Mouse (Mus musculus) retina, postnatal 7 days (tissue): ENCODE measurements around the gene Slc16a9.
"Not testable (repeated sequence)": the region's sequence is repeated elsewhere in the genome, so short reads cannot be mapped to it uniquely, and the experiment has no call there.

Source experiments
- DNase-seq: peaks from one replicate; pipeline ENCODE4 v3.0.0-alpha.2; 2012; ENCODE audit warnings: low read depth, low spot score

Gene Slc16a9

GRCm38 (mm10) chr10:70244921-70245558 is at the start of gene Slc16a9:
TSS of gene Slc16a9 (plus strand) at chr10:70245100.
- DNase-seq, result peak; percentile 37

- no peak for DNase-seq
Measured at GRCm38 (mm10) chr10:70195279-70195678, 49.6 kb upstream of the Slc16a9 start.

GRCm38 (mm10) chr10:70195786-70196185 is 49.1 kb upstream of the Slc16a9 start:
- DNase-seq, result no peak

- no peak for DNase-seq
Measured at GRCm38 (mm10) chr10:70196666-70197065, 48.2 kb upstream of the Slc16a9 start.

GRCm38 (mm10) chr10:70197601-70198000 is 47.3 kb upstream of the Slc16a9 start:
- no peak for DNase-seq

GRCm38 (mm10) chr10:70198012-70198411 is 46.9 kb upstream of the Slc16a9 start:
- DNase-seq, result no peak

GRCm38 (mm10) chr10:70198951-70199463 is 45.9 kb upstream of the Slc16a9 start:
- DNase-seq, result no peak

GRCm38 (mm10) chr10:70199466-70200210 is 45.3 kb upstream of the Slc16a9 start:
- DNase-seq, result no peak

GRCm38 (mm10) chr10:70200889-70201500 is 43.9 kb upstream of the Slc16a9 start:
- no peak for DNase-seq

- no peak for DNase-seq
Measured at GRCm38 (mm10) chr10:70204505-70205399, 40.1 kb upstream of the Slc16a9 start, which contains the start of gene Mrln. TSS of gene Mrln (plus strand) at chr10:70204664.

- no peak for DNase-seq
Measured at GRCm38 (mm10) chr10:70211281-70211680, 33.6 kb upstream of the Slc16a9 start.

GRCm38 (mm10) chr10:70220971-70221370 is 23.9 kb upstream of the Slc16a9 start:
- DNase-seq, result no peak

- not testable (repeated sequence) for DNase-seq
Measured at GRCm38 (mm10) chr10:70222231-70222630, 22.7 kb upstream of the Slc16a9 start.

GRCm38 (mm10) chr10:70224571-70224970 is 20.3 kb upstream of the Slc16a9 start:
- no peak for DNase-seq

- no peak for DNase-seq
Measured at GRCm38 (mm10) chr10:70225760-70226159, 19.1 kb upstream of the Slc16a9 start.

- no peak for DNase-seq
Measured at GRCm38 (mm10) chr10:70226608-70227007, 18.3 kb upstream of the Slc16a9 start.

GRCm38 (mm10) chr10:70230352-70230751 is 14.5 kb upstream of the Slc16a9 start:
- no peak for DNase-seq

GRCm38 (mm10) chr10:70237936-70238335 is 7.0 kb upstream of the Slc16a9 start:
- DNase-seq, result no peak

- DNase-seq, result no peak
Measured at GRCm38 (mm10) chr10:70242751-70243444, 2.0 kb upstream of the Slc16a9 start.

GRCm38 (mm10) chr10:70245559-70245945 is 652 bp downstream of the Slc16a9 start:
- no peak for DNase-seq

- DNase-seq, result no peak
Measured at GRCm38 (mm10) chr10:70246076-70246475, 1.2 kb downstream of the Slc16a9 start.
